Comparison of ENCODE assay signal across 22 mouse cellular contexts in the genomic region with DNA sequence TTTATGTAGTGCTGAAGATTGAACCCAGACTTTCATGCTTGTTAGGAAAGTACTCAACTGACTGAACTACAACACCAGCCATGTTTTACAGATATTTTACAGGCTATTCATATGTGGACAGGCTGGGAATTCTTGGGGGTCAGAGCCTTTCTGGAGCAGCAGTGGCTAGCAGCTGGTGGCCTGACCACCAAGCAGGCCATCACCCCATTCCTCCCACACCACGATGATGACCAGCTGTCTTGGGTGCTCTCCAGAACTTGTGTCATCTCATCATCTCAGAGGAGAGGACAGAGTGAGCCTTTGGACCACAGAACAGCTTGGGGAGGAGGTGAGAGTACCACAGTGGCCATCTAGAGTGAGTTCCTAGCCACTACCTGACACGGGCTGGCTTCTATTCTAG. TPM values are rescaled to one million over a fixed set of nuclear protein-coding genes. Genes with fewer than 3 reads are reported as not detected.
DNase-seq lines count a peak whose midpoint lies in the region; ATAC-seq and TF ChIP-seq lines count a peak whose summit lies in the region.
"Had no signal": no experiment of that assay in that cellular context is flagged by ENCODE, and none has a peak within 500 bp of the region (broad histone marks: within the 10 kb centered on the region; RNA-seq: fewer than 3 reads in every experiment).

No protein-coding gene starts in this region.

- 88% methylated on average over 2 of the region's 2 CpGs for WGBS in kidney, embryonic 14.5 days

- no peaks in the 10 kb centered on the region; the same call in 1 of the 2 replicates for H3K4me1 ChIP-seq in kidney, embryonic 14.5 days (ENCODE audit: control insufficient read depth, insufficient read depth, low read length)
- H3K4me1 ChIP-seq: forebrain, embryonic 12.5 days; liver, embryonic 15.5 days; megakaryocyte, embryonic 14.5 days had no signal

- H3K79me3 ChIP-seq in C2C12 (ENCODE audit: low read depth) = no peaks in the 10 kb centered on the region

- no peaks in the 10 kb centered on the region for H3K36me3 ChIP-seq in kidney, embryonic 14.5 days (ENCODE audit: control insufficient read depth, insufficient read depth, low read length)
- no peaks in the 10 kb centered on the region for H3K36me3 ChIP-seq in C2C12 (ENCODE audit: control insufficient read depth, insufficient read depth)
- H3K36me3 ChIP-seq: forebrain, embryonic 12.5 days; intestine, embryonic 15.5 days; limb, embryonic 15.5 days; liver, embryonic 15.5 days; neural tube, embryonic 15.5 days had no signal

- H3K4me3 ChIP-seq in kidney, embryonic 14.5 days (ENCODE audit: low read length) = no peak overlapping the region
- H3K4me3 ChIP-seq in C2C12 (ENCODE audit: insufficient read depth, poor library complexity, severe bottlenecking) = no peak overlapping the region
- H3K4me3 ChIP-seq: forebrain, embryonic 12.5 days; intestine, embryonic 15.5 days; layer of hippocampus, adult 2 months; limb, embryonic 15.5 days; liver, embryonic 15.5 days; megakaryocyte, embryonic 14.5 days; neural tube, embryonic 15.5 days had no signal

- no peaks in the 10 kb centered on the region for H3K79me2 ChIP-seq in C2C12 (ENCODE audit: control insufficient read depth, insufficient read depth)

- no peaks in the 10 kb centered on the region for H3K9me3 ChIP-seq in kidney, embryonic 14.5 days (ENCODE audit: control insufficient read depth, low read length)
- H3K9me3 ChIP-seq: forebrain, embryonic 12.5 days; intestine, embryonic 15.5 days; limb, embryonic 15.5 days; liver, embryonic 15.5 days; neural tube, embryonic 15.5 days had no signal

- no peaks in the 10 kb centered on the region for H3K27me3 ChIP-seq in kidney, embryonic 14.5 days (ENCODE audit: control insufficient read depth, insufficient read depth, low read length)
- no peaks in the 10 kb centered on the region for H3K27me3 ChIP-seq in C2C12 (ENCODE audit: control insufficient read depth, insufficient read depth, insufficient read length)
- H3K27me3 ChIP-seq: forebrain, embryonic 12.5 days; intestine, embryonic 15.5 days; limb, embryonic 15.5 days; liver, embryonic 15.5 days; neural tube, embryonic 15.5 days had no signal

- DNase-seq in gastrocnemius, postnatal 14 days = peak; percentile 26
- no peak for DNase-seq in gastrocnemius, postnatal 4 days (ENCODE audit: low spot score in 2 of 2)
- peak; percentile 62 for DNase-seq in kidney, postnatal 10 days
- peak; percentile 30 to 77 for DNase-seq in lung, postnatal 4 days
- DNase-seq in urinary bladder, postnatal 10 days (ENCODE audit: low spot score) = no peak
- DNase-seq: adrenal gland, adult 2 months; B cell, adult 2 months; cerebellum, adult 9-10 months; kidney, adult 9 months; layer of hippocampus, postnatal 36 days; midbrain, embryonic 14.5 days; thymus, postnatal 25 days had no signal

- no peak overlapping the region for H3K9ac ChIP-seq in kidney, embryonic 14.5 days (ENCODE audit: low read depth, low read length)
- H3K9ac ChIP-seq: forebrain, embryonic 12.5 days; hindbrain, embryonic 14.5 days; intestine, embryonic 15.5 days; limb, embryonic 15.5 days; liver, embryonic 15.5 days; neural tube, embryonic 15.5 days had no signal

- no peak overlapping the region for H3K27ac ChIP-seq in kidney, embryonic 14.5 days (ENCODE audit: low read depth, low read length)
- H3K27ac ChIP-seq: forebrain, embryonic 12.5 days; hindbrain, embryonic 14.5 days; intestine, embryonic 15.5 days; layer of hippocampus, adult 2 months; limb, embryonic 15.5 days; liver, embryonic 15.5 days; neural tube, embryonic 15.5 days had no signal

- no peak for ATAC-seq in kidney, embryonic 14.5 days (ENCODE audit: low FRiP score, low TSS enrichment)
- ATAC-seq: intestine, embryonic 15.5 days had no signal

- intact Hi-C loops in gastrocnemius, postnatal 14 days (cut with DNase I; ENCODE audit: low total_unique reads) = no loop called here

- TF ChIP-seq CTCF in C2C12 (IDR thresholded peaks at IDR 0.05; ENCODE audit: control insufficient read depth, insufficient read depth, insufficient read length) = no peak

- H3K4me2 ChIP-seq in kidney, embryonic 14.5 days (replicated peaks; ENCODE audit: low read depth, low read length) = no peak overlapping the region
- H3K4me2 ChIP-seq: forebrain, embryonic 12.5 days; hindbrain, embryonic 14.5 days; intestine, embryonic 15.5 days; limb, embryonic 15.5 days; liver, embryonic 15.5 days; neural tube, embryonic 15.5 days had no signal

- H3ac ChIP-seq in C2C12 (ENCODE audit: control insufficient read depth, insufficient read length, low read depth) = no peak overlapping the region

TF ChIP-seq in C2C12, 6 proteins besides CTCF, POLR2A, EP300 and RAD21:
- TF ChIP-seq MYOD1 (IDR thresholded peaks at IDR 0.05; ENCODE audit: control insufficient read depth, insufficient read length, low read depth) (peak; percentile 62), FOSL1 (IDR thresholded peaks at IDR 0.05; ENCODE audit: insufficient read depth, low read length, poor library complexity, severe bottlenecking) (no peak)

RNA-seq across cellular contexts. Expression of a gene that starts 18.3 kb away (rescaled TPM):
- total RNA-seq in gastrocnemius, postnatal 14 days (2021) = 100 to 1,000 TPM; 225 to 328 TPM
- total RNA-seq in gastrocnemius, postnatal 4 days (2021) = 1,000 to 10,000 TPM; 1,063 to 1,068 TPM
- polyA plus RNA-seq in kidney, embryonic 14.5 days (2014; fragmentation: Nextera tagmentation; extraction: Ambion mirVana) = 2,275 and 2,927 TPM in 2 replicates
- 3,526 TPM for polyA plus RNA-seq in C2C12 (2012; fragmentation: generic; extraction: Trizol)

Comparison
In these comparisons a context has a peak if more than half of its experiments do, and no peak if none do; other contexts are left out.
1. DNase-seq: peak in gastrocnemius, postnatal 14 days (single experiment), kidney, postnatal 10 days (single experiment) and lung, postnatal 4 days (2 of 2); none in gastrocnemius, postnatal 4 days (0 of 2) and urinary bladder, postnatal 10 days (single experiment).